Mouse (Mus musculus): ENCODE measurements around the gene Rbm20.

Rbm20 gene

GRCm38 (mm10) chr19:53760125-53761101 is 83.3 kb downstream of the Rbm20 start:
- DNase-seq = no peak

- DNase-seq = no peak
These were observed 85.8 kb downstream of the Rbm20 start for GRCm38 (mm10) chr19:53762749-53763438.

GRCm38 (mm10) chr19:53764688-53765478 is 87.8 kb downstream of the Rbm20 start:
- DNase-seq = no peak

- peak; percentile 5 to 29 for DNase-seq
These were observed 91.4 kb downstream of the Rbm20 start for GRCm38 (mm10) chr19:53768478-53768877.

- no peak for DNase-seq
These were observed 97.0 kb downstream of the Rbm20 start for GRCm38 (mm10) chr19:53773937-53774640.

GRCm38 (mm10) chr19:53774641-53775350 is 97.7 kb downstream of the Rbm20 start:
- no peak for DNase-seq

GRCm38 (mm10) chr19:53779402-53779801 is 102.3 kb downstream of the Rbm20 start:
- DNase-seq = no peak

- DNase-seq = no peak
These were observed 102.7 kb downstream of the Rbm20 start for GRCm38 (mm10) chr19:53779818-53780217.

GRCm38 (mm10) chr19:53780752-53781602 is 103.9 kb downstream of the Rbm20 start:
- no peak for DNase-seq

GRCm38 (mm10) chr19:53781826-53782225 is 104.7 kb downstream of the Rbm20 start:
- no peak for DNase-seq

GRCm38 (mm10) chr19:53785352-53785751 is 108.2 kb downstream of the Rbm20 start:
- no peak for DNase-seq

- DNase-seq = no peak
These were observed 109.1 kb downstream of the Rbm20 start for GRCm38 (mm10) chr19:53786239-53786638.

GRCm38 (mm10) chr19:53786836-53787235 is 109.7 kb downstream of the Rbm20 start:
- no peak for DNase-seq

GRCm38 (mm10) chr19:53788621-53789331 is 111.7 kb downstream of the Rbm20 start:
- no peak for DNase-seq

GRCm38 (mm10) chr19:53789571-53789970 is 112.5 kb downstream of the Rbm20 start:
- no peak for DNase-seq

GRCm38 (mm10) chr19:53791751-53792720 is 114.9 kb downstream of the Rbm20 start:
- DNase-seq = no peak

GRCm38 (mm10) chr19:53792976-53793897 is 116.1 kb downstream of the Rbm20 start:
- DNase-seq = no peak

All from cerebellum, postnatal 36 days (tissue).